Comparison of ENCODE assay signal across 8 mouse cellular contexts in genomic region chr4:126150297-126150948, GRCm38 (mm10). TPM values are rescaled to one million over a fixed set of nuclear protein-coding genes. Genes with fewer than 3 reads are reported as not detected.
DNase-seq lines count a peak whose midpoint lies in the region; ATAC-seq and TF ChIP-seq lines count a peak whose summit lies in the region.

No protein-coding gene starts in this region.

- no peak for TF ChIP-seq CTCF in midbrain, postnatal 0 days (IDR thresholded peaks at IDR 0.05)

- H3K4me1 ChIP-seq in heart, embryonic 14.5 days (ENCODE audit: control insufficient read depth in 2 of 2, insufficient read depth in 2 of 2, low read length in 2 of 2): peaks cover 34 to 38% of the 10 kb centered on the region in 2 experiments
- H3K4me1 ChIP-seq in limb, embryonic 10.5 days: peaks cover 87% of the 10 kb centered on the region
- H3K4me1 ChIP-seq in midbrain, postnatal 0 days (ENCODE audit: insufficient read depth, low read length): peaks cover 4% of the 10 kb centered on the region; the same call in 1 of the 2 replicates

- H3K9ac ChIP-seq in heart, embryonic 14.5 days (ENCODE audit: low read length): no peak overlapping the region
- H3K9ac ChIP-seq in midbrain, postnatal 0 days (replicated peaks; ENCODE audit: low read length, poor library complexity, severe bottlenecking): no peak overlapping the region

- peak overlapping the region; percentile 70 for H3K4me2 ChIP-seq in heart, embryonic 14.5 days (ENCODE audit: low read length)
- H3K4me2 ChIP-seq in midbrain, postnatal 0 days (ENCODE audit: low read depth, low read length, poor library complexity, severe bottlenecking): 0 out of 2 replicates have a peak overlapping the region, but pooled peaks have one; percentile 66

- 31% methylated on average over 16 of the region's 16 CpGs for WGBS in heart, embryonic 14.5 days
- 7% methylated on average over 16 of the region's 16 CpGs for WGBS in limb, embryonic 10.5 days
- WGBS in midbrain, postnatal 0 days: 62% methylated on average over 16 of the region's 16 CpGs

- no peak for ATAC-seq in CD4-positive, CD25-positive, alpha-beta regulatory T cell, adult 4 months
- peak; percentile 24; the same call in 1 of the 2 replicates for ATAC-seq in heart, embryonic 14.5 days (ENCODE audit: insufficient number of reproducible peaks, insufficient read depth, low FRiP score, low read depth)
- ATAC-seq in midbrain, postnatal 0 days (ENCODE audit: low FRiP score): no peak

- peak overlapping the region in 1 of 2 experiments; percentile 56; a peak in 2 of 4 replicates for H3K4me3 ChIP-seq in heart, embryonic 14.5 days (ENCODE audit: control insufficient read depth in 1 of 2, insufficient read depth in 1 of 2, low read depth in 1 of 2, low read length in 2 of 2)
- H3K4me3 ChIP-seq in limb, embryonic 10.5 days: peak overlapping the region; percentile 86
- no peak overlapping the region for H3K4me3 ChIP-seq in midbrain, postnatal 0 days (ENCODE audit: low read depth, low read length)

- H3K27me3 ChIP-seq in heart, embryonic 14.5 days (ENCODE audit: control insufficient read depth, insufficient read depth, low read length): peaks cover 14% of the 10 kb centered on the region; the same call in 1 of the 2 replicates
- H3K27me3 ChIP-seq in limb, embryonic 10.5 days (ENCODE audit: low read depth, poor library complexity, severe bottlenecking): no peaks in the 10 kb centered on the region
- peaks cover 29% of the 10 kb centered on the region for H3K27me3 ChIP-seq in midbrain, postnatal 0 days (ENCODE audit: insufficient read depth, low read length)

- H3K36me3 ChIP-seq in heart, embryonic 14.5 days (ENCODE audit: control insufficient read depth, insufficient read depth, low read length): peaks cover 5% of the 10 kb centered on the region; the same call in 1 of the 2 replicates
- H3K36me3 ChIP-seq in limb, embryonic 10.5 days: peaks cover 36% of the 10 kb centered on the region
- H3K36me3 ChIP-seq in midbrain, postnatal 0 days (ENCODE audit: insufficient read depth, low read length): no peaks in the 10 kb centered on the region

- H3K9me3 ChIP-seq in heart, embryonic 14.5 days (ENCODE audit: control insufficient read depth, low read length): no peaks in the 10 kb centered on the region
- no peaks in the 10 kb centered on the region for H3K9me3 ChIP-seq in limb, embryonic 10.5 days (replicated peaks)
- no peaks in the 10 kb centered on the region for H3K9me3 ChIP-seq in midbrain, postnatal 0 days (ENCODE audit: low read length)

- peak; percentile 52 for DNase-seq in CD4-positive, CD25-positive, alpha-beta regulatory T cell, adult 2 months (ENCODE audit: low read depth, low spot score)
- DNase-seq in embryo, embryonic 9.5 days (ENCODE audit: extremely low spot score): peak; percentile 83
- peak; percentile 98 for DNase-seq in limb, embryonic 10.5 days (ENCODE audit: low spot score)
- no peak for DNase-seq in midbrain, postnatal 0 days (ENCODE audit: low spot score)
- DNase-seq in left cerebral cortex, adult 8-10 months (ENCODE audit: low spot score in 2 of 2): no peak
- no peak for DNase-seq in right cerebral cortex, postnatal 4 days

- peak overlapping the region; percentile 21 to 81; a peak in 3 of 4 replicates for H3K27ac ChIP-seq in heart, embryonic 14.5 days (replicated peaks in 1 of 2; ENCODE audit: control insufficient read depth in 1 of 2, insufficient read depth in 1 of 2, low read depth in 2 of 2, low read length in 2 of 2)
- H3K27ac ChIP-seq in limb, embryonic 10.5 days: peak overlapping the region; percentile 98
- H3K27ac ChIP-seq in midbrain, postnatal 0 days (ENCODE audit: low read depth, low read length): no peak overlapping the region

RNA-seq across cellular contexts. Expression of gene Eva1b, which starts 2.9 kb away (rescaled TPM):
- 10 to 100 TPM; 10.5 to 12.7 TPM for polyA plus RNA-seq in CD4-positive, CD25-positive, alpha-beta regulatory T cell, adult 4 months (2017; shearing (Covaris generic))
- 31.8 and 33.9 TPM in 2 replicates for polyA plus RNA-seq in heart, embryonic 14.5 days (2014; fragmentation: Nextera tagmentation; extraction: Ambion mirVana)
- polyA plus RNA-seq in limb, embryonic 10.5 days (2016; fragmentation: Nextera tagmentation; extraction: Ambion mirVana): 72.7 and 82.2 TPM in 2 replicates
- 8.5 and 12.3 TPM in 2 replicates for total RNA-seq in midbrain, postnatal 0 days (2014; rRNA removed)
- 9.1 and 10.6 TPM in 2 replicates for polyA plus RNA-seq in midbrain, postnatal 0 days (2015; fragmentation: Nextera tagmentation; extraction: Ambion mirVana)
- 1 to 10 TPM; 2.4 to 5.6 (median 3.1) TPM for total RNA-seq in left cerebral cortex, adult 8-10 months (2022)

RNA-seq across cellular contexts. Expression of gene Sh3d21, which starts 12.9 kb away (rescaled TPM):
- 1 to 10 TPM in 1 of 2 experiments, under 1 TPM in 1; 0.56 to 1.2 TPM for polyA plus RNA-seq in CD4-positive, CD25-positive, alpha-beta regulatory T cell, adult 4 months (2017; shearing (Covaris generic))
- 2.5 and 2.7 TPM in 2 replicates for polyA plus RNA-seq in heart, embryonic 14.5 days (2014; fragmentation: Nextera tagmentation; extraction: Ambion mirVana)
- polyA plus RNA-seq in limb, embryonic 10.5 days (2016; fragmentation: Nextera tagmentation; extraction: Ambion mirVana): 2.9 and 4.7 TPM in 2 replicates
- 0.19 and 2.7 TPM in 2 replicates for total RNA-seq in midbrain, postnatal 0 days (2014; rRNA removed)
- 2.6 and 2.9 TPM in 2 replicates for polyA plus RNA-seq in midbrain, postnatal 0 days (2015; fragmentation: Nextera tagmentation; extraction: Ambion mirVana)
- total RNA-seq in left cerebral cortex, adult 8-10 months (2022): 1 to 10 TPM in 1 of 4 experiments, under 1 TPM in 3; 0.63 to 1.4 (median 0.85) TPM

RNA-seq across cellular contexts. Expression of gene Stk40, which starts 46.7 kb away (rescaled TPM):
- 10 to 100 TPM; 11.4 to 23.2 TPM for polyA plus RNA-seq in CD4-positive, CD25-positive, alpha-beta regulatory T cell, adult 4 months (2017; shearing (Covaris generic))
- 13.1 and 17.8 TPM in 2 replicates for polyA plus RNA-seq in heart, embryonic 14.5 days (2014; fragmentation: Nextera tagmentation; extraction: Ambion mirVana)
- 48.2 and 52.1 TPM in 2 replicates for polyA plus RNA-seq in limb, embryonic 10.5 days (2016; fragmentation: Nextera tagmentation; extraction: Ambion mirVana)
- total RNA-seq in midbrain, postnatal 0 days (2014; rRNA removed): 18.0 and 21.2 TPM in 2 replicates
- polyA plus RNA-seq in midbrain, postnatal 0 days (2015; fragmentation: Nextera tagmentation; extraction: Ambion mirVana): 16.9 and 17.4 TPM in 2 replicates
- total RNA-seq in left cerebral cortex, adult 8-10 months (2022): 10 to 100 TPM; 28.8 to 37.6 (median 33.8) TPM

RNA-seq across cellular contexts. Expression of gene Thrap3, which starts 52.1 kb away (rescaled TPM):
- polyA plus RNA-seq in CD4-positive, CD25-positive, alpha-beta regulatory T cell, adult 4 months (2017; shearing (Covaris generic)): 100 to 1,000 TPM; 222 to 330 TPM
- polyA plus RNA-seq in heart, embryonic 14.5 days (2014; fragmentation: Nextera tagmentation; extraction: Ambion mirVana): 132 and 148 TPM in 2 replicates
- 263 and 287 TPM in 2 replicates for polyA plus RNA-seq in limb, embryonic 10.5 days (2016; fragmentation: Nextera tagmentation; extraction: Ambion mirVana)
- 119 and 162 TPM in 2 replicates for total RNA-seq in midbrain, postnatal 0 days (2014; rRNA removed)
- 81.6 and 94.8 TPM in 2 replicates for polyA plus RNA-seq in midbrain, postnatal 0 days (2015; fragmentation: Nextera tagmentation; extraction: Ambion mirVana)
- 100 to 1,000 TPM; 127 to 151 (median 148) TPM for total RNA-seq in left cerebral cortex, adult 8-10 months (2022)

RNA-seq across cellular contexts. Expression of gene Lsm10, which starts 54.0 kb away (rescaled TPM):
- 10 to 100 TPM; 68.6 to 76.0 TPM for polyA plus RNA-seq in CD4-positive, CD25-positive, alpha-beta regulatory T cell, adult 4 months (2017; shearing (Covaris generic))
- 45.4 and 49.1 TPM in 2 replicates for polyA plus RNA-seq in heart, embryonic 14.5 days (2014; fragmentation: Nextera tagmentation; extraction: Ambion mirVana)
- polyA plus RNA-seq in limb, embryonic 10.5 days (2016; fragmentation: Nextera tagmentation; extraction: Ambion mirVana): 41.3 and 48.0 TPM in 2 replicates
- total RNA-seq in midbrain, postnatal 0 days (2014; rRNA removed): 27.0 and 28.6 TPM in 2 replicates
- 47.7 and 49.3 TPM in 2 replicates for polyA plus RNA-seq in midbrain, postnatal 0 days (2015; fragmentation: Nextera tagmentation; extraction: Ambion mirVana)
- 10 to 100 TPM; 14.5 to 18.7 (median 15.5) TPM for total RNA-seq in left cerebral cortex, adult 8-10 months (2022)

Comparison
In these comparisons a context has a peak if more than half of its experiments do, and no peak if none do; other contexts are left out.
1. DNase-seq: peak in CD4-positive, CD25-positive, alpha-beta regulatory T cell, adult 2 months (single experiment), embryo, embryonic 9.5 days (single experiment) and limb, embryonic 10.5 days (single experiment); none in midbrain, postnatal 0 days (single experiment), left cerebral cortex, adult 8-10 months (0 of 2) and right cerebral cortex, postnatal 4 days (single experiment).